Mouse (Mus musculus) liver, embryonic 13.5 days (tissue): ENCODE measurements at regions not wholly inside any gene's neighbourhood (a gene's known extent, or its start where the extent isn't known, plus 50 kb on each side); places are given as distances from the start of the nearest gene placed in this dataset.

ENCODE experiments used
- ATAC-seq: fragments of 200-750 bp; cut with Nextera tagmentation; 2 replicates; pipeline ENCODE4 v1.8.0; 2017; ENCODE audit warnings: low read depth, mild to moderate bottlenecking, moderate number of reproducible peaks, moderate library complexity
- DNase-seq: peaks from one replicate; pipeline ENCODE4 v3.0.0; 2022
- H3K27ac ChIP-seq: fragments of 300-500 bp; sonication (generic); 2 replicates; pipeline ENCODE4 v1.5.1; 2015; ENCODE audit warnings: moderate library complexity, mild to moderate bottlenecking, inconsistent platforms
- H3K27me3 ChIP-seq: fragments of 300-500 bp; sonication (generic); 2 replicates; pipeline ENCODE4 v1.6.1; 2015; ENCODE audit warnings: mild to moderate bottlenecking, inconsistent platforms
- H3K36me3 ChIP-seq: fragments of 300-500 bp; sonication (generic); 2 replicates; pipeline ENCODE4 v1.6.1; 2015; ENCODE audit warnings: mild to moderate bottlenecking, inconsistent platforms
- H3K4me1 ChIP-seq: fragments of 300-500 bp; sonication (generic); replicated peaks from 2 replicates; pipeline ENCODE4 v1.6.1; 2015; ENCODE audit warnings: inconsistent platforms
- H3K4me2 ChIP-seq: fragments of 300-500 bp; sonication (generic); 2 replicates; pipeline ENCODE4 v1.6.1; 2015; ENCODE audit warnings: inconsistent platforms, mild to moderate bottlenecking, moderate library complexity
- H3K4me3 ChIP-seq: fragments of 300-500 bp; sonication (generic); replicated peaks from 2 replicates; pipeline ENCODE4 v1.5.1; 2015; ENCODE audit warnings: mild to moderate bottlenecking, inconsistent platforms
- H3K9ac ChIP-seq: fragments of 300-500 bp; sonication (generic); 2 replicates; pipeline ENCODE4 v1.6.1; 2015; ENCODE audit warnings: mild to moderate bottlenecking, inconsistent platforms
- H3K9me3 ChIP-seq: fragments of 300-500 bp; sonication (generic); replicated peaks from 2 replicates; pipeline ENCODE4 v1.6.1; 2016; ENCODE audit warnings: inconsistent platforms
- WGBS: fragments of 180-500 bp; shearing (Covaris S2); methylation state at CpG from one replicate; pipeline ENCODE4 v1.1.7; 2015; ENCODE audit not compliant: insufficient replicate concordance; 5-methylcytosine and 5-hydroxymethylcytosine counted together

DNA sequence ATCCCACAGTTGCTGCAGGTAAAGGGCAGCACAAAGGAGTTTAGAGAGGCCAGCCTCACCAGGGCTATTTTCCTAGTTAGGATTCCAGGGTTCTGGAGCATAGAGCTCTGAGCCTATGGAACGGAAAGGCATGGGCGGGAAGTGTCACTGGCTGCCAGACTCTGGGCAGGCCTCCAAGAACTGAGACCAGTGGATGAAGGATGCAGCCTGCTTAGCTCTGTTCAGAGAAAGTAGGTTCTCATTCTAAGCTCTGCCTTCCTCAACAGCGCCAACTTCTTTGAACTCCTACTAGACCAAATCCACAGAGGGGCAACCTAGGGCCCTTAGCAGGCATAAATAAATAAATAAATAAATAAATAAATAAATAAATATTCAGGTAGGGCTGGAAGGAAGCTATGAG is 80.1 kb upstream of the Foxq1 start:
- H3K36me3 ChIP-seq: no peaks in the 10 kb centered on the region
- WGBS: 75% methylated on average over 3 of the region's 3 CpGs
- no peaks in the 10 kb centered on the region for H3K27me3 ChIP-seq
- no peak overlapping the region for H3K27ac ChIP-seq
- H3K9me3 ChIP-seq: no peaks in the 10 kb centered on the region
- H3K9ac ChIP-seq: no peak overlapping the region
- H3K4me2 ChIP-seq: no peak overlapping the region
- ATAC-seq: no peak
- H3K4me1 ChIP-seq: no peaks in the 10 kb centered on the region
- no peak overlapping the region for H3K4me3 ChIP-seq
- DNase-seq: no peak

DNA sequence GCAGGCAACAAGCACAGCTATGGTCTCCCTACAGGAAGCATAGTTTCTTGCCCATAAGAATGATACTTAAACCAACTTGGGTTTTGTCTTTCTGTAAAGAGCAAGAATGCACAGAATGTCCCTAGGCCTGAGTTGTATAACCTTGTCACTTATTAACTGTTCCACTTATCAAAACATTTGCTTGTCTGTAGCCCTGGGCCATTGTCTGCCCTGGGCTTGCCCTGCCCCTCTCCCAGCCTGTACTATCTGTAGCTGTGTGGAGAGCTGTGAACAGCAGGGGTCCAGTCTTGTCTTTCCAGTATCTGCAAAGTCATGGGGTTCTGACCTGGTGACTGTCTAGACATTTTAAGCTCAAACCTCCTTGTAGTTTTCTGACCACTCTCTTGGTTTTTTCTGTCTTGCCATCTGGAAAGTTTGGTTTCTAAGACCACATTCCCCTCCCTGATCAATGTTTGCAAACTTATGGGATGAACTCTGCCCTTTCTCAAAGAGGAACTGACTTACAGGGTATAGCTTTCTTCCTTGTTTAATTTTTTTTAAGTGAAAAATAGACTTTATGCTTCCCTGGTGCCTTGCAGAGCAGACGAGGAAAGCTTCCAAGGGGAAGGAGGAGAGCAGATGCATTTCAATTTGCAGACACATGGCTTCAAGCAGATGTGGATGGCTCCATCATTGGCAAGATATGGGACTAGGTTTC is 78.6 kb upstream of the Foxq1 start:
- no peaks in the 10 kb centered on the region for H3K27me3 ChIP-seq
- WGBS: 22% methylated on average over 1 of the region's 1 CpGs
- no peak overlapping the region for H3K27ac ChIP-seq
- H3K36me3 ChIP-seq: no peaks in the 10 kb centered on the region
- ATAC-seq: peak; percentile 54; the same call in 1 of the 2 replicates
- no peak overlapping the region for H3K9ac ChIP-seq
- H3K4me3 ChIP-seq: no peak overlapping the region
- no peak overlapping the region for H3K4me2 ChIP-seq
- no peaks in the 10 kb centered on the region for H3K9me3 ChIP-seq
- no peak for DNase-seq
- H3K4me1 ChIP-seq: no peaks in the 10 kb centered on the region

DNA sequence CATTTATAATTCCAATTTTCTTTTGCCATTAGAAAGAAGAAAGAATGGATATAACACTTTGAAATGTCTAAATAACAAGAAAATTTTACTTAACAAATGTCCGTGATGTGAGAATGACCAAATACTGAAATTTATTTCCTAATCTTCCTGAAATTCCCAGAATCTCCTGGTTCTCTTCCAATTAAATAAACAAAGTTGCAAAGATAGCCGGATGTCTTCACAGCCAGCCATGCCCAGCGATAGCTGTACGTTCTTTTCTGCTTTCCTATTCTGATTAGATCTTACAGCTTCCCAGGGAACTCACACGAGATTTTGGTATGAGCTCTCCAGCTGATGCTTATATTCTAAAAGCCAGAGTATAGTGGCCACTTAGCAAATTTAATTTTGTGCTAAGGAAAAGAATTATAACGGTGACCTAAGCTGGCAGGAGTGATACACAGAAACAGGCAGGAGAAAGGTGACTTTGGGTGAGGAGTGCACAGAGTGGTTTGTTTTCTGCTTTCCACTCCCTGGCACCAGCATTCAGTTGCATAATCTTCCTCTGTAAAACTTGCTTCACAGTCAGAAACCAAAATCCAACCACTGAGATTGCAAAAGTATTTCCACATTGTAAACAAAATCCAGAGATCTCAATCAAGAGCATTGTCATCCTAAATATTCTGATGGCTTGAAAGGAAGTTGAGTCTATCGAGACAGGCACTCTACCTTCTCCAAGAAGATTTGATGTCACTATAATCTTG is 74.7 kb upstream of the Foxq1 start:
- ATAC-seq (no peak), DNase-seq (no peak)
- H3K9me3 ChIP-seq: no peaks in the 10 kb centered on the region
- H3K4me3 ChIP-seq: no peak overlapping the region
- no peak overlapping the region for H3K9ac ChIP-seq
- 60% methylated on average over 7 of the region's 7 CpGs for WGBS
- no peak overlapping the region for H3K4me2 ChIP-seq
- no peaks in the 10 kb centered on the region for H3K4me1 ChIP-seq
- no peaks in the 10 kb centered on the region for H3K27me3 ChIP-seq
- no peaks in the 10 kb centered on the region for H3K36me3 ChIP-seq
- H3K27ac ChIP-seq: no peak overlapping the region

DNA sequence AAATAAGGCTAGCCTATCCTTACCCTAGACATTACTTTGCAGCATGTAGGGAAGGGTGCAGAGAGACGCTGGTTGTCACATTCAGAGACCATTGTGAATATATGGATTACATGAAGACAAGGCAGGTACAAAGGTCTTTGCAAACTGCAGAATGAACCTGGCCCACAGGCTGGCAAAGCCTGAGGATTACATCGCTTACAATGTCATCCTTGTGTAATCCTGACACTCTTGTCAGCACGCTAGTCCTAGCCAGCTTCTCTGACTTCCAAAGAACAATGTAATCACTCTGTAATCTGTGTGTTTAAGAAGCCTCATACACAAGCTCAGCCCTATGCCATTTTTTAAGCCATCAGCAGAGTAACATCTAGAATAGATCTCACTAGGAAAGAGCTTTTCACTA is 69.6 kb upstream of the Foxq1 start:
- no peaks in the 10 kb centered on the region for H3K27me3 ChIP-seq
- 62% methylated on average over 3 of the region's 3 CpGs for WGBS
- no peaks in the 10 kb centered on the region for H3K4me1 ChIP-seq
- H3K4me2 ChIP-seq: no peak overlapping the region
- H3K4me3 ChIP-seq: no peak overlapping the region
- no peak overlapping the region for H3K27ac ChIP-seq
- no peak overlapping the region for H3K9ac ChIP-seq
- DNase-seq (no peak), ATAC-seq (no peak)
- H3K36me3 ChIP-seq: no peaks in the 10 kb centered on the region
- no peaks in the 10 kb centered on the region for H3K9me3 ChIP-seq

DNA sequence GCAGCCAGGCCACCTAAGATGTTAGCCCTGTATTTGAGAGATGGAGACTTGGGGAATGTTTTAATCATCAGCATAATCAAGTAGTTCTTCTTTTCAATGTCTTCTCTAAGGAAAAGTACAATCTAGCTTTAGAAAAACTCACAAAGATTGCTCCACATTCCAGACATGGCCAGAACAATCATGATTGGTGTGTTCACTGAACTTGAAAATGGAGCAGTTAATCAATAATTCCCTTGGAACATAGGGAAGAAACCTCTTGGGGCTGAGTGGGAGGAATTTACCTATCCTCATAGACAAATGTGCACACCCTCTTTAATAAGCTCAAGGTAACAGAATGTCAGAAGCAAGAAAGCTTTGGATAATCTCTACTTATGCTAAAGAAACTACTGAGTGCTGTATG is 67.7 kb upstream of the Foxq1 start:
- ATAC-seq (no peak), DNase-seq (no peak)
- Histone ChIP-seq H3K27ac (no peak overlapping the region), H3K4me3 (no peak overlapping the region), H3K36me3 (no peaks in the 10 kb centered on the region), H3K9ac (no peak overlapping the region), H3K4me1 (no peaks in the 10 kb centered on the region), H3K4me2 (no peak overlapping the region), H3K27me3 (no peaks in the 10 kb centered on the region), H3K9me3 (no peaks in the 10 kb centered on the region)

DNA sequence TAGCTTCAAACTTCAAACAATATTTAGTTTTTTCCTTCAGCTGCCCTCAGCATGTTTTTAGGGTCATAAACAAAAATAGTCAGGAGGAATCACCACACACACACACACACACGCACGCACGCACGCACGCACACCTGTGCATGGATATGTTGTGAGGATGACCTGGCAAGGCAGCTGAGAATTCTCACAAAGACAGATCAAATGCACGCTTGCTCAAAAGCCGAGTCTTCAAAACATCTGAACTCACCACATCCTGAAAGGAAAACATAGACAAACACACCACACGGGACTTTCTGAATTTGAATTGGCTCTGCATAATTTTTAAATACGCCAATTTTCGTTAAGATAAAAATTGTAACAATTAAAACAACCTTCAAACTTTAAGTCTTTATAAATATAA is 52.7 kb upstream of the Foxq1 start:
- DNase-seq (no peak), ATAC-seq (no peak)
- no peaks in the 10 kb centered on the region for H3K36me3 ChIP-seq
- no peak overlapping the region for H3K4me3 ChIP-seq
- no peak overlapping the region for H3K27ac ChIP-seq
- 74% methylated on average over 10 of the region's 10 CpGs for WGBS
- H3K27me3 ChIP-seq: no peaks in the 10 kb centered on the region
- H3K9me3 ChIP-seq: no peaks in the 10 kb centered on the region
- H3K4me1 ChIP-seq: no peaks in the 10 kb centered on the region
- H3K4me2 ChIP-seq: no peak overlapping the region
- H3K9ac ChIP-seq: no peak overlapping the region

DNA sequence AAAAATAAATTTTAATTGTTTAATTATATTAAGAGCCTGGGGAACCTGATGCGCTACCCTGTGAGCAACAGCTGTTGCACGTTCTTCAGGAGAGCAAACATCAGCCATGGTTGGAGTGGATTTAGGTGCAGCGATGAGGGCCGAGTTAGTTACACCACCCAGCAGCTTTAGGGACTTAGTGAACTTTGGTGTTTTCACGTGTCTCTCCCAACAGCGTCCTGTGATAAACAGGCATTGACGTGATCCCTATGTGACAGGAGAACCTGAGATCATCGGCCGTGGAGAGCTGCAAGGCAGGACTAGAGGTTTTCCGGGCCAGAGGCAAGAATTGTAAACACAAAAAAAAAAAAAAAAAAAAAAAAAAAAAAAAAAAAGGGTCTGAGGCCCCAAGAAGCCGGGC is 52.1 kb upstream of the Foxq1 start:
- H3K27me3 ChIP-seq: no peaks in the 10 kb centered on the region
- WGBS: 62% methylated on average over 11 of the region's 11 CpGs
- H3K9me3 ChIP-seq: no peaks in the 10 kb centered on the region
- H3K27ac ChIP-seq: no peak overlapping the region
- no peak overlapping the region for H3K9ac ChIP-seq
- no peaks in the 10 kb centered on the region for H3K36me3 ChIP-seq
- DNase-seq: no peak
- no peaks in the 10 kb centered on the region for H3K4me1 ChIP-seq
- H3K4me2 ChIP-seq: no peak overlapping the region
- H3K4me3 ChIP-seq: no peak overlapping the region
- no peak for ATAC-seq

DNA sequence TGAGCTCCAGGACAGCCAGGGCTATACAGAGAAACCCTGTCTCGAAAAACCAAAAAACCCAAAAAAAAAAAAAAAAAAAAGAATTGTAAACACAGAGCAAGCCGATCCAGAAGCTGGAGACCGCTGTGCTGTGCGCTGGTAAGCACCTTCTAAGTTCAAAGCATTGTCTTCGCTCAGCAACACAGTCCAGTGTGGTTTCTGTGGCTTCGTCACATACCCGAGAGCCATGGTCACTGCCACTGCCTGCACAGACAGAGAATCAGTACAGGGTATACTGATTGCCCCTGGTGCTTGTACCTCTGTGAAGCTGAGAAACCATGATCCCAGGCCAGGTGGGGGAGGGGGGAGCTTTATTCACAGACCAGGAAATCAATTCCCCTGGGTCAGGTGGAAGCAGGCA is 51.6 kb upstream of the Foxq1 start:
- 0 out of 2 replicates have a peak, but pooled peaks have one; percentile 26 for ATAC-seq
- H3K9ac ChIP-seq: no peak overlapping the region
- 59% methylated on average over 6 of the region's 7 CpGs for WGBS
- no peak overlapping the region for H3K4me3 ChIP-seq
- H3K4me1 ChIP-seq: no peaks in the 10 kb centered on the region
- no peak overlapping the region for H3K4me2 ChIP-seq
- no peaks in the 10 kb centered on the region for H3K36me3 ChIP-seq
- no peaks in the 10 kb centered on the region for H3K9me3 ChIP-seq
- H3K27me3 ChIP-seq: no peaks in the 10 kb centered on the region
- H3K27ac ChIP-seq: no peak overlapping the region
- DNase-seq: no peak

DNA sequence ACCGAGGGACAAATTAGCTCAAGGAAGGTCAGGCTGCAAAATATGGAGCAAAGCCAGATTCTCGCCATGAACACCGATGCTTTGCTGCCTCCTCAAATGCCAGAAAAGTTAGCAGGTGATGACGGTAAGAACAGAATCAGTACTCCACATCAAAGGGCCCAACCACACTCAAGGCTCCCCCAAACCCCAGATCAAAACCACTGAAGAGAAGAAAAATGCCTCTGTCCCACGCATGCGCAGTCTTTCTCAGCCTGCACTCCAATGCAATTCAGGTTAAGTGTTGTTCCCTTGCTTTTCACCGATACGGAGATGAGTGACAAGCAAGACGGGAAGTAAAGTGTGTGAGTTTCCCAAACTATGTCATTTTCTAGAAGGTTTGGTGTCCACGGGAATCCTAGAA is 50.5 kb upstream of the Foxq1 start:
- ATAC-seq: no peak
- H3K4me2 ChIP-seq: no peak overlapping the region
- 75% methylated on average over 10 of the region's 10 CpGs for WGBS
- H3K4me1 ChIP-seq: no peaks in the 10 kb centered on the region
- H3K27me3 ChIP-seq: no peaks in the 10 kb centered on the region
- no peak overlapping the region for H3K27ac ChIP-seq
- H3K4me3 ChIP-seq: no peak overlapping the region
- H3K9ac ChIP-seq: no peak overlapping the region
- DNase-seq: no peak
- H3K36me3 ChIP-seq: no peaks in the 10 kb centered on the region
- no peaks in the 10 kb centered on the region for H3K9me3 ChIP-seq
